Mouse (Mus musculus) Muller cell, postnatal 12 days (primary cell): ENCODE data around the gene Tctex1d4.
A peak's percentile ranks its signal among the peaks of the same experiment; 100 is the strongest.

Experiments used
- DNase-seq: peaks from one replicate; pipeline ENCODE4 v3.0.0-alpha.2; 2015; ENCODE audit errors: inconsistent ontology term

Tctex1d4 gene

GRCm38 (mm10) chr4:117120052-117120444 lies 6.5 kb upstream of the Tctex1d4 start:
- DNase-seq = no peak

GRCm38 (mm10) chr4:117120445-117121414 lies 5.9 kb upstream of the Tctex1d4 start:
- peak; percentile 97 for DNase-seq

GRCm38 (mm10) chr4:117122209-117122608 lies 4.4 kb upstream of the Tctex1d4 start:
- DNase-seq = no peak

- DNase-seq = no peak
Observed at GRCm38 (mm10) chr4:117123546-117124217, 2.9 kb upstream of the Tctex1d4 start.

- no peak for DNase-seq
Observed at GRCm38 (mm10) chr4:117124218-117124517, 2.4 kb upstream of the Tctex1d4 start.

- no peak for DNase-seq
Observed at GRCm38 (mm10) chr4:117124518-117125347, 1.9 kb upstream of the Tctex1d4 start.

GRCm38 (mm10) chr4:117125348-117125909 lies 1.2 kb upstream of the Tctex1d4 start, which contains the start of gene Btbd19:
Btbd19 (minus strand) TSS chr4:117125725.
- peak; percentile 65 for DNase-seq

- DNase-seq = peak; percentile 58
Observed at GRCm38 (mm10) chr4:117125910-117126674, 502 bp upstream of the Tctex1d4 start.

GRCm38 (mm10) chr4:117127991-117128686 lies 1.5 kb downstream of the Tctex1d4 start:
- no peak for DNase-seq

- peak; percentile 60 for DNase-seq
Observed at GRCm38 (mm10) chr4:117130790-117131189, 4.2 kb downstream of the Tctex1d4 start.

GRCm38 (mm10) chr4:117131198-117131597 lies 4.6 kb downstream of the Tctex1d4 start:
- peak; percentile 36 for DNase-seq

- DNase-seq = peak; percentile 76
Observed at GRCm38 (mm10) chr4:117131890-117132793, 5.5 kb downstream of the Tctex1d4 start.

- no peak for DNase-seq
Observed at GRCm38 (mm10) chr4:117132794-117133143, 6.2 kb downstream of the Tctex1d4 start.

- DNase-seq = peak; percentile 35
Observed at GRCm38 (mm10) chr4:117133366-117133796, 6.8 kb downstream of the Tctex1d4 start.

GRCm38 (mm10) chr4:117133817-117134600 lies 7.4 kb downstream of the Tctex1d4 start, which contains the start of gene Plk3:
Plk3 (minus strand) TSS chr4:117133963.
- DNase-seq = peak; percentile 97

- DNase-seq = no peak
Observed at GRCm38 (mm10) chr4:117134601-117134995, 8.0 kb downstream of the Tctex1d4 start.

- DNase-seq = no peak
Observed at GRCm38 (mm10) chr4:117136034-117136433, 9.4 kb downstream of the Tctex1d4 start.
